Mouse (Mus musculus): ENCODE measurements around the gene Stim1.
"Not testable (repeated sequence)": the region's sequence is repeated elsewhere in the genome, so short reads cannot be mapped to it uniquely, and the experiment has no call there.

The Stim1 gene

DNA sequence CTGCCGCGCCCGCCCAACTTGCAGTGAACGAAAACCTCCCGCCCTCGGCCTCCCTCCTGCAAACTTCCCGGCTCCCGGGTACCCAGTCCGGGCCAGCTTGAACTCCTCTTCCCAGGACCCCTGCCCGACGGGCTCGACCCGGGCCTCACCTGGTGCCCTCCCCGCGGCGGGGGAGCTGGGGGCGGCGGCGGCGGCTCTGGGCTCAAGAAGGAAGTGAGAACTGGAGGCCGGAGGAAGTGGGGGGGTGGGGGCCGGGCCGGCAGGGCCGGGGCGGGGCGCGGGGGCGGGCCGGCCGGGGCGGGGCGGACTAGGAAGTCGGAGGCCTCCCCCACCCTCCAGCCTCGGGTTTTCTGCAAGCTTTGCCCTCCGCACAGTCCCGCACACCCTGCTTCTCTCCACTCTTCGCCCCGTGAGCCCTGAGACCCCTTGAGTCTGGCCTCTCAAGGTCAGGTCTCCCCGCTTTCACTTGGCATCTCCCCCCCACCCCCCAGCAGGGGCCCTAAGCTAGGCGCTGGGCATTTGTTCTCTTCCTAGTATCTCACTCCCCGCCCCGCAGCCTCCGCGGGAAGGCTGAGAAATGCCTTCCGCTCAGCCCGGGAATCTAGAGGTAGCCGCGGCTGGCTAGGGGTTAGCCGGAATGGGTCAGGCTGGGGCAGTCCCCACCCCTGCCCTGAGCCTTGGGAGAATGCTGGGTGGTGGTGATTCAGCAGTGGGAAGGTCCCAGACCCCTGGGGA is 17.5 kb upstream of the Stim1 start:
- peak; percentile 72 for DNase-seq

DNA sequence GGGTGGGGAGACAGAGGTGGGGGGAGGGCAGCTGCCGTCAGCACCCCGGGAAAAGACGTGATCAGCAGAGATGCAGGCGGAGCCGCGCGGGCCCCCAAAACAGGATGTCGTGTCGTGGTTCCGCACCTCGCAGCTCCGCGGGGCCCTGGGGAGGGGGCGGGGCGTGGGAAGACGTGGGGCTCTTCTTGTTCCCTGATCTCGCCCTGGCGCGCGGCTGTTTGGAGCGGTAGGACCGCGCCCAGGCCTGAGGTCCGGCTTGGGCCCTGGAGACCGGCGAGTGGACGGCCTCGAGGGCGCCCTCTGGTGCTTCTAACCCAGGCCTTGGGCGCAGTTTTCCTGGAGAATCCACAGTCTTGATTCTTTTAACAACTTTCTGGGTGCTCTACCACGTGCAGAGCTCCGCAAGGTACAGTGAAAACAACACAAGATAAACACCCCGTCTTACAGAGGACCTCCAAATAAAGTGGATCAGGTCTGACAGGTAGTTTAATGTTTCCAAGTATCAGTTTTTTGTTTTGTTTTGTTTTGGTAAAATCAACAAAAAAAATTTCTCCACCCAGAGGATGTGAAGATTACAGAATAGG is 16.9 kb upstream of the Stim1 start:
- peak; percentile 89 for DNase-seq

- DNase-seq, result no peak
Measured at GRCm38 (mm10) chr7:102253631-102254030, 14.0 kb upstream of the Stim1 start.

DNA sequence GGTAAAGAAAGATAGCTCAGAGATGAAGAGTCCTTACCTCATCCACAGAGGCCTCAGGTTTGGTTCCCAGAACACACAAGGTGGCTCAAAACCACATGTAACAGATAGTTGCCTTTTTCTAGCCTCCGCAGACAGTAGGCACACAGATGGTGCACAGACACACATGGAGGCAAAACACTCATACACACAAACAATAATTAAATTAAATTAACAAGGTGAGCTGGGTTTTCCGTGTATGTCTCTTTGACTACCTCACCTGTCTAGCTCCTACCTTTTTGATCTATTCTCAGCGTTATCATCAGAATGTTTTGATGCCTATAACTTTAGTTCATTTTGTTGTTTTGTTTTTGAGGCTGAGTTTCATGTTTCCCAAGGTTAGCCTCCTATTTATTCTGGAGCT is 11.7 kb upstream of the Stim1 start, which contains the start of gene Rhog:
Gene Rhog, minus strand, starts transcription at position 101 of the 400 bp plus-strand sequence.
- no peak for DNase-seq

DNA sequence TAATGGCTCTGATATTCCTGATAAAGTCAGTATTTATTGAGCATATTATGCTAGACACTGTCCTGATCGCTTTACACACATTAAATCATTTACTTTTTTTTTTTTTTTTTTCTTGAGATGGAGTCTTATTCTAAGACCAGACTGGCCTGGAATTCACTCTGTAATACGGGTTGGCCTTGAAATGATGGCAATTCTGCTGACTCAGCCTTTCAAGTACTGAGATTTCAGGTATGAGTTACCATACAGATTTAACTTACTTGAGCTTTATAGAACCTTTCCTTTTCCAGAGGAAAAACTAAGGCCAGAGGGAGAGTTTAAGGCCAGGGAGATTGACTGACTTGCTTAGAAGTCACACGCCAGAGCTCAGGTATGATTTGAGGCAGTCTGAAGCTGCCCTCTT is 11.0 kb upstream of the Stim1 start:
- no peak for DNase-seq

DNA sequence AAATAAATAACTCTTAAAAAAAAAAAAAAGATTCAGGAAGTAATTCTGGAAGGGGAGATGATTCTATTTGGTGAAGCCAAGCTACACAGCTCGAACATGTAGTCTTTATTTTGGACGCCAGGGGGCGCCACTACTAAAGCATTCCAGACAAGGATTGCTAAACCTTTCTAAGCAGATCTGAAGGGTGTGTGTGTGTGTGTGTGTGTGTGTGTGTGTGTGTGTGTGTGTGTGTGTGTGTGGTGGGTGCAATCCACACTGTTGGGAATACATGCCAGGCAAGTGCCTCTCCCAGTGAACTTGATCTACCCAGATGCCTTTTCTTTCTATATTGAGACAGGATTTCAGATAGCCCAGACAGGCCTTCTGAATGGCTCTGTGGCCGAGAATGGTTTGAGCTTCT is 9.4 kb upstream of the Stim1 start:
- DNase-seq, result peak; percentile 82

GRCm38 (mm10) chr7:102258753-102259152 is 8.9 kb upstream of the Stim1 start:
- no peak for DNase-seq

- no peak for DNase-seq
Measured at GRCm38 (mm10) chr7:102259716-102260479, 7.7 kb upstream of the Stim1 start.

DNA sequence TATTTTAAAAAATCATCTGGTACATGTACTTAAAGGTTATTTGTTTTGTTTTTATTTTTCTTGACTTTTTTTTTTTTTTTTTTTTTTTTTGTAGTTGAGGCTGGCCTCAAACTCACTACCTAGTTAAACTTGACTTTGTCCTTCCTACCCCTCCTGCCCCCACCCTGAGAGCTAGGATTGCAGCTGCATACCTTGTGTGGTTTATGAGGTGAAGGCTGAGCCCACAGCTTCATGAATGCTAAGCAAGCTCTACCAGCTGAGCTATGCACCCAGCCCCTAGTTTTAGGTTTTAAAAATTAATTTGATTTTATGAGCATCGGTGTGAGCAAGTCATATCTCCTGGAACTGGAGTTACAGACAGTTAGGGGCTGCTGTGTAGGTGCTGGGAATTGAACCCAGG is 7.1 kb upstream of the Stim1 start:
- no peak for DNase-seq

- DNase-seq, result no peak
Measured at GRCm38 (mm10) chr7:102263020-102263419, 4.6 kb upstream of the Stim1 start.

GRCm38 (mm10) chr7:102266021-102266400 is 1.6 kb upstream of the Stim1 start:
- DNase-seq, result not testable (repeated sequence)

DNA sequence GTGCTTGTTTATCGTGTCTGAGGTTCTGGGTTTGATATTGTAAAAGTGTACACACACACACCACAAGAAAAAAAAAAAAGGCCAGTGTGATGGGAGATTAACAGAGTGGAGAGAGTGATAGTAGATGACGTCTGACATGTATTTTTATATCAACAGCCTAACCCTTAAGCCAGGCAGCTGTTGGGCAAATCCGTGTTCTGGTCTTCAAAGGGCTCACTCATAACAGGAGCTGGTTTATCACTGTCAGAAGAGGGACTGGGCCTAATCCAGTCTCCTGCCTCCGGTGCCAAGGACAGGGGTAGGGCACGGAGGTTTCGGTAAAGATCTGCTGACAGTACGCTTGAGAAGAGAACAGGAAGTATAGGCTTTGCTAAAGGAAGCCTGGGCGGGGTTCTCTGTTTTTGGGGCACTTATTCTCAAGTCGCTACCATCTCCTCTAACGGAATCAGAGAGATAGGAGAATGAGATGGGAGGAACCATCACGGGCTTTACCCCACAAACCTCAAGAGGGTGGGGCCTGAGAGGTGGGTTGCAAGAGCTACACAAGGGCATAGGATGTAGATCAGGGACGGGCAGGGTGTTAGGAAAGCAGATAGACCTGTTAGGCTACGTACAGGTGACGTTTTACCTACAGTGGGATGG is 1.1 kb upstream of the Stim1 start:
- no peak for DNase-seq

DNA sequence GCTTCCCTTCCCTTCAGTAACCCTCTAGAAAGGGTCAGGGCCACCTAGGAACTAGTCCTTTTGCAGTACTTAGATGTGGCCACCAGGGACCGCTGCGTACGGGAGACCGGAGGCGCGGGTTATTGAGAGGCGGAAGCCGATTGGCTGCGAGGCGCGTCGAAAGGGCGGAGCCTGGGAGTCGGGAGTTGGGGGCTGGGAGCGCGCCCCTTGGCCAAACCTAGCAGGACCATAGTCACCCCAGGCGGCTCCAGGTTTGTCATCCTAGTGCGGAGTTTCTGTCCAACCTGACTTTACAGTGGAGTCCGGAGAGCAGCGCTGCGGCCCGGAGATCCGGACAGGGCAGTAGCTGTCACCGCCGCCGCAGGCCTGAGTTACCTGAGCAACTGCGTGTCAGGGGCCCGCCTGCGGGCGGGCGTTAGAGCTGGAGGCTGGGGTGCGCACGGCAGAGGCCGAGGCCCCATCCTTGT is 460 bp upstream of the Stim1 start:
- DNase-seq, result peak; percentile 96

GRCm38 (mm10) chr7:102268395-102268748 is 766 bp downstream of the Stim1 start:
- DNase-seq, result no peak

- DNase-seq, result no peak
Measured at GRCm38 (mm10) chr7:102272422-102272948, 4.9 kb downstream of the Stim1 start.

- DNase-seq, result no peak
Measured at GRCm38 (mm10) chr7:102281403-102281802, 13.8 kb downstream of the Stim1 start.

DNA sequence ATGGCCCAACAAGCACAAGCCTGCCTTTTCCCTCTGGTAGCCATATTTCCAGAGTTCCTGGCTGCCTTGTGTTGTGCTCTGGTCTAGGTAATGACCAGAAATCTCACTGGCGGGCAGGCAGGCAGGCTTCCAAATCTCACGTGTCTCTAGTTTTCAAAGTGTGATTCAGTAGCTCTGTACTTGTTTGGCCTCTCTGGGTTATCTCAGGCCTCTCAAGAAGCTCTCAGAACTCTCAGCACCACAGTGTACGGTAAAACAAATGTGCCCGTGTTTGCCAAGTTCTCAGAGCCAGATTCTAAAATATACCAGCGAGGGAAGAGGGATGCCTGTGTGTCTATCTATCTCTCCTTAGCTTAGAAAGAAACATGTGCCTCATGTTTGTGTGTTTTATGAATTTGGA is 14.7 kb downstream of the Stim1 start:
- no peak for DNase-seq

DNA sequence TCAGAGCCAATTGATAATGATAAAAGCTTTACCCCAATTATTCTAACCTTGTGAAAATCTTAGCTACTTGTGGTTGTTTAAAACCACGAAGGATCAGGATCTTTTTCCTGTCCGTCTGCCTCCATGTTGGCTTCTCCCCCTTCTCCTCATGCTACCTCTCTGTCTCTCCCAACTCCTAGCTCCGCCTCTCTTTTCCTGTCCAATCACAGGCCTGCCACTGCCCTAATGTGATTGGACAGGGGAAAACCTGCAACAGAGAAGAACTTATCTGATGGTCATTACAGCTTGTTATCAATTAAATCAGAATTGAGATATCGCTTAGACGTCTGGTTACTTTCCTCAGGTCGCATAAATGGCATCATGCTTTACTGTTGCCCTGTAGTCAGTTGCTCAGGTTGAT is 21.9 kb downstream of the Stim1 start:
- no peak for DNase-seq

DNA sequence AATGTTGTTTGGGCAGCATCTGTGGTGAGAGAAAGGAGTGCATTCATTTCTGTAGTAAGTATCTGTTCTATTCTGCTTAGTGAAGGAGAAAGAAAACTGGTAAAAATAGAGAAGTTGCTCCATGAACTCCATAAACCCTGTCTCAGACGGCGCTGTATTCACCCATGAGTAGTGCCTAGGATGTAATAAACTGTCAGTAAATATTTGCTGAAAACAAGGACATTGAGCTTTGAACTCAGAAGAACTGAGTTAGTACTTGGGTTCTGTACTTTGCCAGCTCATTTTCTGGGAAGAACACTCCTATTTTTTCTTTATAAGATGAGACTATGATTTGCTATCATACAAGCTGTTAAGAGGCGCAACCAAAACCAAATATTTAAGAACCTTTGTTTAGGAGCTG is 24.6 kb downstream of the Stim1 start:
- DNase-seq, result no peak

DNA sequence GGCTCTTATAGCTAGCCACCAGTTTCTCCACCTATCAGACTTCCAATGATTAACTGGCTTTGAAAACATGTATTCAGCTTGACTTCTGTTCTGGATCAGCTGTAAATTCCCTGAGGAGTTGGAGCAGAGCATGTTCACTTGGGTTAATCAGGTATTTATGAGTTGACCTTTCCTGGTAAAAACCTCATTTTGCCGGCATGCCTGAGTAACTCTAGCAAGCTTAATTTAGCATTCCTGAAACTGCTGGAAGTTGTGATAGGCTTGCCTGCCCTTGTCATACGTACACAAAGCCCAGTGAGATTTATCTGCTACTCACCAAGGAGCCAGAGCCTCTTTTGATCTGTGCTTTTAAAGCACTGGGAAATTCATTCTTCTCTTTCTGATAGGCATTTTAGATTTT is 25.6 kb downstream of the Stim1 start:
- DNase-seq, result no peak

- no peak for DNase-seq
Measured at GRCm38 (mm10) chr7:102300761-102301160, 33.2 kb downstream of the Stim1 start.

GRCm38 (mm10) chr7:102302471-102302870 is 34.9 kb downstream of the Stim1 start:
- DNase-seq, result no peak

- no peak for DNase-seq
Measured at GRCm38 (mm10) chr7:102305596-102305995, 38.0 kb downstream of the Stim1 start.
